Mouse (Mus musculus) spleen, postnatal 14 days (tissue): ENCODE measurements around the gene Utp11.
A peak's percentile ranks its signal among the peaks of the same experiment; 100 is the strongest.

Experiments
- DNase-seq, 2 experiments: peaks; one replicate each; pipeline ENCODE4 v3.0.0; 2021 to 2022; ENCODE audit warnings: low spot score in 2 of 2

The Utp11 gene

GRCm38 (mm10) chr4:124704797-124705474, 11.5 kb upstream of the Utp11 start:
- DNase-seq: no peak

GRCm38 (mm10) chr4:124703881-124704796, 10.7 kb upstream of the Utp11 start:
- no peak for DNase-seq

GRCm38 (mm10) chr4:124703406-124703805, 10.0 kb upstream of the Utp11 start:
- no peak for DNase-seq

- DNase-seq: no peak
Measured at GRCm38 (mm10) chr4:124701916-124702315, 8.5 kb upstream of the Utp11 start.

- no peak for DNase-seq
Measured at GRCm38 (mm10) chr4:124701052-124701845, 7.8 kb upstream of the Utp11 start.

GRCm38 (mm10) chr4:124700248-124700971, 7.0 kb upstream of the Utp11 start, which contains the start of gene Fhl3:
Gene Fhl3, plus strand, starts transcription at chr4:124700701.
- peak; percentile 45 to 47 for DNase-seq

- DNase-seq: no peak
Measured at GRCm38 (mm10) chr4:124699791-124700190, 6.4 kb upstream of the Utp11 start.

- no peak for DNase-seq
Measured at GRCm38 (mm10) chr4:124695786-124696516, 2.6 kb upstream of the Utp11 start.

GRCm38 (mm10) chr4:124694572-124694971, 1.2 kb upstream of the Utp11 start:
- DNase-seq: no peak

- no peak for DNase-seq
Measured at GRCm38 (mm10) chr4:124692416-124692861, 961 bp downstream of the Utp11 start.

GRCm38 (mm10) chr4:124691455-124691854, 1.9 kb downstream of the Utp11 start:
- DNase-seq: no peak

- DNase-seq: no peak
Measured at GRCm38 (mm10) chr4:124685897-124686402, 7.5 kb downstream of the Utp11 start.

GRCm38 (mm10) chr4:124685453-124685852, 7.9 kb downstream of the Utp11 start:
- DNase-seq: no peak

GRCm38 (mm10) chr4:124685004-124685403, 8.4 kb downstream of the Utp11 start:
- DNase-seq: no peak

- no peak for DNase-seq
Measured at GRCm38 (mm10) chr4:124683474-124683873, 9.9 kb downstream of the Utp11 start.

GRCm38 (mm10) chr4:124682270-124682669, 11.1 kb downstream of the Utp11 start:
- DNase-seq: no peak

GRCm38 (mm10) chr4:124675958-124676357, 17.4 kb downstream of the Utp11 start:
- DNase-seq: no peak

- DNase-seq: peak in 1 of 2 experiments; percentile 19
Measured at GRCm38 (mm10) chr4:124675037-124675436, 18.4 kb downstream of the Utp11 start.

GRCm38 (mm10) chr4:124674334-124675032, 18.9 kb downstream of the Utp11 start:
- DNase-seq: no peak
